Mouse (Mus musculus): ENCODE measurements around the gene Nudt16l1. TPM values are rescaled to one million over a fixed set of nuclear protein-coding genes. Genes with fewer than 3 reads are reported as not detected.

Gene Nudt16l1
- polyA plus RNA-seq, 1 experiment from 2014 or later = 150 TPM

GRCm38 (mm10) chr16:4964731-4965391, 26.3 kb downstream of the Nudt16l1 start:
- ATAC-seq (ENCODE audit: borderline replicate concordance, extremely low read depth, low FRiP score, low TSS enrichment) = no peak
- Histone ChIP-seq H3K27me3 (no peaks in the 10 kb centered on the region), H3K4me2 (peak overlapping the region; percentile 70), H3K9ac (peak overlapping the region; percentile 78), H3K27ac (peak overlapping the region; percentile 79), H3K9me3 (no peaks in the 10 kb centered on the region), H3K4me1 (peaks cover 20% of the 10 kb centered on the region), H3K4me3 (peak overlapping the region; percentile 82), H3K36me3 (no peaks in the 10 kb centered on the region)
- WGBS = 17% methylated on average over 13 of the region's 13 CpGs

- H3K4me2 ChIP-seq = peak overlapping the region; percentile 70
- no peaks in the 10 kb centered on the region for H3K36me3 ChIP-seq
- no peaks in the 10 kb centered on the region for H3K27me3 ChIP-seq
- H3K27ac ChIP-seq = no peak overlapping the region
- WGBS = 88% methylated on average over 8 of the region's 8 CpGs
- peaks cover 20% of the 10 kb centered on the region for H3K4me1 ChIP-seq
- no peaks in the 10 kb centered on the region for H3K9me3 ChIP-seq
- H3K4me3 ChIP-seq = peak overlapping the region; percentile 82; the same call in 1 of the 2 replicates
- H3K9ac ChIP-seq = no peak overlapping the region
- ATAC-seq (ENCODE audit: borderline replicate concordance, extremely low read depth, low FRiP score, low TSS enrichment) = no peak
Measured at GRCm38 (mm10) chr16:4965392-4966129, 27.0 kb downstream of the Nudt16l1 start.

- Histone ChIP-seq H3K36me3 (no peaks in the 10 kb centered on the region), H3K27ac (no peak overlapping the region), H3K4me2 (no peak overlapping the region), H3K9me3 (no peaks in the 10 kb centered on the region), H3K4me3 (no peak overlapping the region), H3K27me3 (no peaks in the 10 kb centered on the region), H3K4me1 (peaks cover 6% of the 10 kb centered on the region), H3K9ac (no peak overlapping the region)
- WGBS = 72% methylated on average over 3 of the region's 3 CpGs
- ATAC-seq (ENCODE audit: borderline replicate concordance, extremely low read depth, low FRiP score, low TSS enrichment) = no peak
Measured at GRCm38 (mm10) chr16:4968426-4968825, 29.9 kb downstream of the Nudt16l1 start.

- H3K36me3 ChIP-seq = no peaks in the 10 kb centered on the region
- H3K4me2 ChIP-seq = no peak overlapping the region
- H3K9ac ChIP-seq = no peak overlapping the region
- H3K9me3 ChIP-seq = no peaks in the 10 kb centered on the region
- H3K27me3 ChIP-seq = no peaks in the 10 kb centered on the region
- H3K4me3 ChIP-seq = no peak overlapping the region
- 0 out of 2 replicates have a peak overlapping the region, but pooled peaks have one; percentile 6 for H3K27ac ChIP-seq
- peaks cover 5% of the 10 kb centered on the region; the same call in 1 of the 2 replicates for H3K4me1 ChIP-seq
- no peak for ATAC-seq (ENCODE audit: borderline replicate concordance, extremely low read depth, low FRiP score, low TSS enrichment)
- 76% methylated on average over 5 of the region's 5 CpGs for WGBS
Measured at GRCm38 (mm10) chr16:4969055-4969843, 30.7 kb downstream of the Nudt16l1 start.

GRCm38 (mm10) chr16:4971626-4972025, 33.1 kb downstream of the Nudt16l1 start:
- Histone ChIP-seq H3K36me3 (no peaks in the 10 kb centered on the region), H3K27me3 (no peaks in the 10 kb centered on the region), H3K4me2 (no peak overlapping the region), H3K4me3 (no peak overlapping the region), H3K27ac (peak overlapping the region; percentile 65), H3K9me3 (no peaks in the 10 kb centered on the region), H3K9ac (no peak overlapping the region; the same call in 1 of the 2 replicates), H3K4me1 (no peaks in the 10 kb centered on the region)
- ATAC-seq (ENCODE audit: borderline replicate concordance, extremely low read depth, low FRiP score, low TSS enrichment) = peak; percentile 39; the same call in 1 of the 2 replicates
- WGBS = 41% methylated on average over 4 of the region's 4 CpGs

- Histone ChIP-seq H3K36me3 (no peaks in the 10 kb centered on the region), H3K27ac (no peak overlapping the region), H3K9ac (no peak overlapping the region), H3K4me3 (no peak overlapping the region), H3K9me3 (no peaks in the 10 kb centered on the region), H3K4me2 (no peak overlapping the region), H3K4me1 (0 out of 2 replicates have a peak, but pooled peaks cover 3% of the 10 kb centered on the region), H3K27me3 (no peaks in the 10 kb centered on the region)
- no peak for ATAC-seq (ENCODE audit: borderline replicate concordance, extremely low read depth, low FRiP score, low TSS enrichment)
- 86% methylated on average over 5 of the region's 5 CpGs for WGBS
Measured at GRCm38 (mm10) chr16:4974521-4974920, 36.0 kb downstream of the Nudt16l1 start.

GRCm38 (mm10) chr16:4976180-4976579, 37.6 kb downstream of the Nudt16l1 start:
- no peaks in the 10 kb centered on the region for H3K36me3 ChIP-seq
- no peak overlapping the region for H3K9ac ChIP-seq
- H3K27me3 ChIP-seq = no peaks in the 10 kb centered on the region
- 0 out of 2 replicates have a peak, but pooled peaks cover 3% of the 10 kb centered on the region for H3K4me1 ChIP-seq
- no peak overlapping the region for H3K4me2 ChIP-seq
- H3K9me3 ChIP-seq = no peaks in the 10 kb centered on the region
- no peak overlapping the region for H3K4me3 ChIP-seq
- H3K27ac ChIP-seq = no peak overlapping the region
- 57% methylated on average over 2 of the region's 2 CpGs for WGBS
- no peak for ATAC-seq (ENCODE audit: borderline replicate concordance, extremely low read depth, low FRiP score, low TSS enrichment)

- peak; percentile 19; the same call in 1 of the 2 replicates for ATAC-seq (ENCODE audit: borderline replicate concordance, extremely low read depth, low FRiP score, low TSS enrichment)
- Histone ChIP-seq H3K27me3 (no peaks in the 10 kb centered on the region), H3K4me2 (no peak overlapping the region), H3K27ac (no peak overlapping the region), H3K36me3 (no peaks in the 10 kb centered on the region), H3K9ac (no peak overlapping the region), H3K9me3 (no peaks in the 10 kb centered on the region), H3K4me3 (no peak overlapping the region), H3K4me1 (0 out of 2 replicates have a peak, but pooled peaks cover 3% of the 10 kb centered on the region)
- WGBS = 34% methylated on average over 5 of the region's 5 CpGs
Measured at GRCm38 (mm10) chr16:4978275-4979051, 39.9 kb downstream of the Nudt16l1 start.

GRCm38 (mm10) chr16:4979755-4980380, 41.3 kb downstream of the Nudt16l1 start:
- no peaks in the 10 kb centered on the region for H3K36me3 ChIP-seq
- H3K9ac ChIP-seq = no peak overlapping the region
- WGBS = 66% methylated on average over 4 of the region's 4 CpGs
- no peak overlapping the region for H3K4me3 ChIP-seq
- H3K27me3 ChIP-seq = no peaks in the 10 kb centered on the region
- H3K9me3 ChIP-seq = no peaks in the 10 kb centered on the region
- H3K27ac ChIP-seq = no peak overlapping the region
- H3K4me1 ChIP-seq = 0 out of 2 replicates have a peak, but pooled peaks cover 3% of the 10 kb centered on the region
- no peak overlapping the region for H3K4me2 ChIP-seq
- no peak for ATAC-seq (ENCODE audit: borderline replicate concordance, extremely low read depth, low FRiP score, low TSS enrichment)

- WGBS = 87% methylated on average over 12 of the region's 12 CpGs
- no peak overlapping the region for H3K9ac ChIP-seq
- H3K36me3 ChIP-seq = no peaks in the 10 kb centered on the region
- H3K4me2 ChIP-seq = no peak overlapping the region
- H3K27me3 ChIP-seq = no peaks in the 10 kb centered on the region
- no peak overlapping the region for H3K27ac ChIP-seq
- no peaks in the 10 kb centered on the region for H3K9me3 ChIP-seq
- no peaks in the 10 kb centered on the region for H3K4me1 ChIP-seq
- no peak for ATAC-seq (ENCODE audit: borderline replicate concordance, extremely low read depth, low FRiP score, low TSS enrichment)
- H3K4me3 ChIP-seq = no peak overlapping the region
Measured at GRCm38 (mm10) chr16:4984717-4985116, 46.2 kb downstream of the Nudt16l1 start.
